Mouse (Mus musculus): Measurements from ENCODE around the gene Arhgap28. TPM values are rescaled to one million over a fixed set of nuclear protein-coding genes. Genes with fewer than 3 reads are reported as not detected.

The Arhgap28 gene
- 1.0 and 1.3 TPM in 2 replicates for polyA plus RNA-seq (2012; rRNA removed)

DNA sequence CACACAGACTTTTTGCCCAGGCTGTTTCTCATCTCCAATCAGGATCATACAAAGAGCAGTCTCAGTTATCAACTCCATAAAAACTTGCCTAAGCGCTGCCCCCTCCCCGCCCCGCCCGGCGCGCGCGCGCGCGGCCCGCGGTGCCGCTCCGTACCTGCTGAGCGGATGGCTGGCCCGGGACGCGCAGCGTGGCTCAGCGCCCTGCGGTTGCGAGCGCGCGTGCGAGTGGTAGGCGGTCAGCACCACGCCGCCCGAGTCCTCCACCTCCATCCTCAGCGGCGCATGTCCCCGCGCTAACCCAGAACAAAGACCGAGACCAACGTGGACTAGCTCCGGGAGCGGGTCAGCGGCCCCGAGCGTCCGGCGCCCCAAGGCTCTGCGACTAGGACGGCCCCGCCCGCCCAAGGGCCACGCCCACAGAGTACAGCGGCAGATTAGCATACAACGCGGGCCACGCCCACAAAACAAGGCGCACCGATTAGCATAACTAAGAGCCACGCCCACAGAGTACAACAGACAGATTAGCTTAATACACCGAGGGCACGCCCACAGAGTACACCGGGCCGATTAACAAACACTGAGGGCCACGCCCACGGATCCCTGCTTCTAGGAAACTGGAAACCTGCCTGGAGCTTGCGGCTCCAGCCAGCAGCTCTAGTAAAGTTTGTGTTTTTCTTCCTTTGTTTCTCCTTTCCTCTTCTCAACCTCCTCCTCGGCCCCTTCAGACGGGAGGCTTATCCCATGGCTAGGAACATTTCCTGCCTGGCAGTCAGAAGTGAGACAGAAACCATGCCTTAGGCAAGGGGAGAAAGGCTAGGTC lies at the start of gene Arhgap28:
Arhgap28 (minus strand) TSS at position 380 of the 820 bp plus-strand sequence.
- Histone ChIP-seq H3K4me3 (ENCODE audit: control insufficient read depth, low read depth, low read length) (peak within 1 kb of the TSS; percentile 82), H3K27ac (ENCODE audit: control insufficient read depth, insufficient read depth, low read depth, low read length) (peak within 1 kb of the TSS; percentile 34), H3K27me3 (ENCODE audit: control insufficient read depth, insufficient read depth, low read length) (no peaks in the 10 kb centered on the region), H3K4me1 (ENCODE audit: control insufficient read depth, insufficient read depth, low read length) (peaks cover 14% of the 10 kb centered on the region), H3K36me3 (ENCODE audit: control insufficient read depth, insufficient read depth, low read length) (no peaks in the 10 kb centered on the region)
- no peak for TF ChIP-seq POLR2A (IDR thresholded peaks at IDR 0.05; ENCODE audit: control insufficient read depth, low read depth, low read length)
- no peak for TF ChIP-seq CTCF (IDR thresholded peaks at IDR 0.05; ENCODE audit: control insufficient read depth, insufficient read depth, insufficient replicate concordance, low read depth, low read length)

DNA sequence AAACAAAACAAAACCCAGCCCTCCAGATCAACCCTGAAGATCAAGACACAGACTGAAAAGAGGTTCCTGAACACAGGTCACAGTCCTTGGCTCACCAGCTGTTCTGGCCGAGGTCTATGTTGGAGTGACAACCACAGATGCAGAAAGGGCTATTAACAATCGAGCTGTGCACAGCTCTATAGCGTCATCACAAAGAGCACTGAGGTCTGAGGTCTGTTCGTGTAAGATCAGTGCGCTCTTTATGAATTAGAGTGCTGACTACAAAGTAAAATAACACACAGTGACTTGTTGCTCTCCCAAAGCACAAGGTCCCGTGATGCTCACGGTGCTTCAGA lies 42.4 kb upstream of the Arhgap28 start:
- Histone ChIP-seq H3K36me3 (ENCODE audit: control insufficient read depth, insufficient read depth, low read length) (no peaks in the 10 kb centered on the region), H3K27me3 (ENCODE audit: control insufficient read depth, insufficient read depth, low read length) (no peaks in the 10 kb centered on the region), H3K4me1 (ENCODE audit: control insufficient read depth, insufficient read depth, low read length) (no peaks in the 10 kb centered on the region; the same call in 1 of the 2 replicates), H3K4me3 (ENCODE audit: control insufficient read depth, low read depth, low read length) (no peak overlapping the region), H3K27ac (ENCODE audit: control insufficient read depth, insufficient read depth, low read depth, low read length) (no peak overlapping the region)
- TF ChIP-seq CTCF (IDR thresholded peaks at IDR 0.05; ENCODE audit: control insufficient read depth, insufficient read depth, insufficient replicate concordance, low read depth, low read length) = no peak

DNA sequence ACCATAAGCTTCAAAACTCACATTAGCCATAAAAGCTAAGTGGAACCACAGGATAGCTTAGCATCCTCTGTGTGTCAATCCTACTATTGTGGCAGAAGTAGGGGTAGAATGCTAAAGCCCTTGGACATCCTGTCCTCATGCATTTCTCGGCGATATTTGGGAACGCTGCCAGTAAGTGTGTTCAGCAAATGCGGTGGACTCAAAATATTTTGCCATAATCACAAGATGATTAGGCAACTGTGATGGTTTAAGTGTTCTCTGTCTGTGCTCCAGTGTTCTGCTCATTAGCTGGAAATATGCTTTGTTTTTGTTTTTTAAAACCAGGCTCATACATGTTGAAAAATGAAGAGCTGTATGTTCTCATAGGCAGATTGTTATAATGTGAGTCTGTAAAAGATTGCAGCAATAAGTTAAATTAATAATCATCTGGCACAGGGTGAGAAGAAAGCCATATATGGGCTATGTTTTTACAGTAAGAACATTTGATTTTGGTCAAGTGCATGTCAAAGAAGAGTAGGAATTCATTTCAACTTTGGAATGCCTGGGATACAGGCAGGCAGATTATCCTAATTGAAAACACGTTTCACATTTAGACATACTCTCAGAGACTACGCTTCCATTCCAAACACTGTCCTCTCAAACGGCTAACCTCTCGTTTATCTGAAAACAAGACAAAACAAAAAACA lies 41.9 kb upstream of the Arhgap28 start:
- TF ChIP-seq POLR2A (IDR thresholded peaks at IDR 0.05; ENCODE audit: control insufficient read depth, low read depth, low read length) (no peak), CTCF (IDR thresholded peaks at IDR 0.05; ENCODE audit: control insufficient read depth, insufficient read depth, insufficient replicate concordance, low read depth, low read length) (no peak)
- H3K27ac ChIP-seq (ENCODE audit: control insufficient read depth, insufficient read depth, low read depth, low read length) = no peak overlapping the region

DNA sequence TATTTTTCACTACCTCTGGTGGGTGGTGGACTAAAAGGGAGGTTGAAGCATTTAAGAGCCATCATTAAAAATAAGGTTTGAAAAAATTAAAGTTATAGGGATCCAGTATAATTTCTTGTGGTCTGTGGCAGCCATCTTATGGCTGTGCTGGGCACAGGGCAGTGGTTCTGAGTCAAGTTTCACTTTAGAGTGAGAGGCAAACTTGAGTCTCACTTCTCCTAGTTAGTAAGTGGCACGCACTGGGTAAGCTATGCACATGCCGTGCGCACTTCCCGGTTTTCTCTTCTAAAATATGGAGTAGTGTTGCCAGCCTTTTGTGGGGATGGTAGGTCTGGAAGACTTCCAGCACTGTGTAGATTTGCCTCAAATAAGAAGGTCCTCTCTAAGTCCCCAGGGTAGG lies 38.5 kb upstream of the Arhgap28 start:
- H3K36me3 ChIP-seq (ENCODE audit: control insufficient read depth, insufficient read depth, low read length) = no peaks in the 10 kb centered on the region
- H3K27ac ChIP-seq (ENCODE audit: control insufficient read depth, insufficient read depth, low read depth, low read length) = no peak overlapping the region
- TF ChIP-seq POLR2A (IDR thresholded peaks at IDR 0.05; ENCODE audit: control insufficient read depth, low read depth, low read length) (no peak), CTCF (IDR thresholded peaks at IDR 0.05; ENCODE audit: control insufficient read depth, insufficient read depth, insufficient replicate concordance, low read depth, low read length) (no peak)
- H3K4me1 ChIP-seq (ENCODE audit: control insufficient read depth, insufficient read depth, low read length) = no peaks in the 10 kb centered on the region; the same call in 1 of the 2 replicates
- no peaks in the 10 kb centered on the region for H3K27me3 ChIP-seq (ENCODE audit: control insufficient read depth, insufficient read depth, low read length)
- H3K4me3 ChIP-seq (ENCODE audit: control insufficient read depth, low read depth, low read length) = no peak overlapping the region

More for the DNA sequence above, 41.9 kb upstream of the Arhgap28 start:
- Histone ChIP-seq H3K36me3 (ENCODE audit: control insufficient read depth, insufficient read depth, low read length) (no peaks in the 10 kb centered on the region), H3K4me1 (ENCODE audit: control insufficient read depth, insufficient read depth, low read length) (no peaks in the 10 kb centered on the region; the same call in 1 of the 2 replicates), H3K27me3 (ENCODE audit: control insufficient read depth, insufficient read depth, low read length) (no peaks in the 10 kb centered on the region), H3K4me3 (ENCODE audit: control insufficient read depth, low read depth, low read length) (no peak overlapping the region)

DNA sequence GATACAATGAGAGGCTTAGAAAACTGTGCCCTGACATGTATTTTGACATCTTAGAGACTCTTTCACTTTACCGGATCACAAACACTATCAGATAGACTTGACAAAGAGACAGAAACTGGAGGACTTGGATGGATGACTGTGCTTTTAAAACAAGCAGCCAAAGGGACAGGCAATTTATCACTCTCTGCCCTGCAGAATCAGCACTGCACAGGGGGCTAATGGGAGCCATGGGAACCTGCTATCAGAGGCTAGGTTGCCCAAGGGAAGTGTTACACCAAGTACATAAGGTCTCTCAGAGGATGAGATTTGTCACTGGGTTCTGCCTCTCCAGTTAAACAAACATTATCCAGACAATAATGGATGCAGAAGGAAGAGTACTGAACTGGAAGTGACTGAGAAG lies 33.1 kb upstream of the Arhgap28 start:
- TF ChIP-seq POLR2A (IDR thresholded peaks at IDR 0.05; ENCODE audit: control insufficient read depth, low read depth, low read length) = no peak
- no peak for TF ChIP-seq CTCF (IDR thresholded peaks at IDR 0.05; ENCODE audit: control insufficient read depth, insufficient read depth, insufficient replicate concordance, low read depth, low read length)
- H3K36me3 ChIP-seq (ENCODE audit: control insufficient read depth, insufficient read depth, low read length) = no peaks in the 10 kb centered on the region
- H3K27me3 ChIP-seq (ENCODE audit: control insufficient read depth, insufficient read depth, low read length) = no peaks in the 10 kb centered on the region
- no peak overlapping the region for H3K4me3 ChIP-seq (ENCODE audit: control insufficient read depth, low read depth, low read length)
- H3K4me1 ChIP-seq (ENCODE audit: control insufficient read depth, insufficient read depth, low read length) = no peaks in the 10 kb centered on the region
- H3K27ac ChIP-seq (ENCODE audit: control insufficient read depth, insufficient read depth, low read depth, low read length) = no peak overlapping the region

DNA sequence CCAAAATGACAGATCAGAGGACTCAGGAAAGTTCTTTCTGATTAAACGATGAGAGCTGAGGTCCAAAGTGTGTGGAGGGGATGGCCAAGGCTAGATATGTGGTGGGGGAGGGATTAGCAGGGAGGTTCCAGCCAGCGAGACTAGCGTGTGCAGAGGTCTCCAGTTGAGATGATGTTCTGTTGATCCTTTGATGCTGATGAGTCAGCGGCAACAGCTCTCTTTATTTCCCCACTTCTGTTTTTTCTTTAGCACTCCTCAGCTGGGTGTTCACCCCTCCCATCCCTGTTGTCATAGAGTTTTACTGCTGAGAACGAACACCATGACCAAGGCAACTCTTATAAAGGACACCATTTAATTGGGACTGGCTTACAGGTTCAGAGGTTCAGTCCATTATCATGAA lies 25.6 kb upstream of the Arhgap28 start:
- no peak overlapping the region for H3K27ac ChIP-seq (ENCODE audit: control insufficient read depth, insufficient read depth, low read depth, low read length)
- H3K4me1 ChIP-seq (ENCODE audit: control insufficient read depth, insufficient read depth, low read length) = no peaks in the 10 kb centered on the region
- no peak overlapping the region for H3K4me3 ChIP-seq (ENCODE audit: control insufficient read depth, low read depth, low read length)
- H3K27me3 ChIP-seq (ENCODE audit: control insufficient read depth, insufficient read depth, low read length) = no peaks in the 10 kb centered on the region
- no peaks in the 10 kb centered on the region for H3K36me3 ChIP-seq (ENCODE audit: control insufficient read depth, insufficient read depth, low read length)
- no peak for TF ChIP-seq CTCF (IDR thresholded peaks at IDR 0.05; ENCODE audit: control insufficient read depth, insufficient read depth, insufficient replicate concordance, low read depth, low read length)
- no peak for TF ChIP-seq POLR2A (IDR thresholded peaks at IDR 0.05; ENCODE audit: control insufficient read depth, low read depth, low read length)

DNA sequence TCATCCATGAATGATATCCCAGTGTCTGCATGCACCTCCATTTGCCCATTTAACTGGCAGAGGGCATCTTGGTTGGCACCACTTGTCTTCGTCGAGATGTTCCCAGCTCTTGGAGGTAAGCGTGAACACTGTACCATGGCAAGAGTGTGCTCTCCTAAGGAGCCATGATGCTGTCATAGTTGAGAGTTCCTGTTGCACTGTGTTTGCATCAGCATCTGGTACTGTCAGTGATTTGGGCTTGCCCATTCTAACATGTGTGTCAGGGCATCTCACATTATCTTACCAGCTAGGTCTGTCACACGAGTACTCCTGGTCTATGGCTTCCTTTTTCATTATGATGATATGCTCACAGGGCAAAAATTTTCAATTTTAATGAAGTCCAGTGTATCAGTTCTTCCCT lies 24.6 kb upstream of the Arhgap28 start:
- Histone ChIP-seq H3K36me3 (ENCODE audit: control insufficient read depth, insufficient read depth, low read length) (no peaks in the 10 kb centered on the region), H3K4me1 (ENCODE audit: control insufficient read depth, insufficient read depth, low read length) (no peaks in the 10 kb centered on the region), H3K27me3 (ENCODE audit: control insufficient read depth, insufficient read depth, low read length) (no peaks in the 10 kb centered on the region), H3K4me3 (ENCODE audit: control insufficient read depth, low read depth, low read length) (no peak overlapping the region), H3K27ac (ENCODE audit: control insufficient read depth, insufficient read depth, low read depth, low read length) (no peak overlapping the region)
- TF ChIP-seq POLR2A (IDR thresholded peaks at IDR 0.05; ENCODE audit: control insufficient read depth, low read depth, low read length) (no peak), CTCF (IDR thresholded peaks at IDR 0.05; ENCODE audit: control insufficient read depth, insufficient read depth, insufficient replicate concordance, low read depth, low read length) (no peak)
